Mouse (Mus musculus) gastrocnemius, postnatal 36 days (tissue): ENCODE measurements around the gene Teddm1b. TPM values are rescaled to one million over a fixed set of nuclear protein-coding genes. Genes with fewer than 3 reads are reported as not detected.

Experiments
- microRNA-seq, 2 experiments: library from miRNA; unstranded; fragments of <30 nt; microRNA quantifications; one replicate each; pipeline ENCODE4 v1.2.0; 2021
- total RNA-seq, 2 experiments: library from RNA; stranded (reverse); gene quantifications; 2 replicates each; pipeline ENCODE4 v1.2.3; 2021

Teddm1b gene
- total RNA-seq, 2 experiments from 2014 or later, result not detected

Small RNA genes within 50 kb of the gene (microRNA-seq; reads per million reads assigned to microRNA genes)
- 3.9 to 4.5 reads per million in 2 experiments for gene Mir8114

Other genes with a start within 250 kb of the Teddm1b start
- gene Rgs8, start 221.3 kb upstream of the Teddm1b start, total RNA-seq, result under 1 TPM in 1 of 2 experiments, not detected in 1; 0.05 TPM
- 1 to 10 TPM in 1 of 2 experiments, under 1 TPM in 1; 0.62 to 1.1 TPM for gene Rgs16, start 134.0 kb upstream of the Teddm1b start, total RNA-seq
- gene Rnasel, start 124.9 kb upstream of the Teddm1b start, total RNA-seq, result 1 to 10 TPM in 1 of 2 experiments, under 1 TPM in 1; 0.99 to 1.4 TPM
- gene Rgsl1, start 30.2 kb upstream of the Teddm1b start, total RNA-seq, result under 1 TPM in 1 of 2 experiments, not detected in 1; 0.23 TPM
- not detected for gene Teddm1a, start 17.4 kb downstream of the Teddm1b start, total RNA-seq
- gene Glul, start 25.6 kb downstream of the Teddm1b start, total RNA-seq, result 100 to 1,000 TPM; 354 to 444 TPM
- gene Teddm2, start 25.9 kb downstream of the Teddm1b start, total RNA-seq, result 1 to 10 TPM; 1.6 to 2.9 TPM